Mouse (Mus musculus) kidney, adult 8-10 months (tissue): ENCODE data around the gene Cradd.

Source experiments
- DNase-seq, 2 experiments: peaks; one replicate each; pipeline ENCODE4 v3.0.0; 2022

Cradd gene

GRCm38 (mm10) chr10:95194776-95195175, 129.2 kb downstream of the Cradd start:
- no peak for DNase-seq

- DNase-seq: no peak
Measured at GRCm38 (mm10) chr10:95193875-95194281, 130.1 kb downstream of the Cradd start.

- DNase-seq: peak in 1 of 2 experiments; percentile 18
Measured at GRCm38 (mm10) chr10:95191881-95192280, 132.1 kb downstream of the Cradd start.

GRCm38 (mm10) chr10:95191151-95191655, 132.7 kb downstream of the Cradd start:
- DNase-seq: no peak

GRCm38 (mm10) chr10:95189550-95190211, 134.3 kb downstream of the Cradd start:
- no peak for DNase-seq

GRCm38 (mm10) chr10:95184210-95184609, 139.7 kb downstream of the Cradd start:
- DNase-seq: no peak

- peak; percentile 54 to 68 for DNase-seq
Measured at GRCm38 (mm10) chr10:95183051-95183450, 140.9 kb downstream of the Cradd start.

GRCm38 (mm10) chr10:95182405-95182804, 141.5 kb downstream of the Cradd start:
- no peak for DNase-seq

GRCm38 (mm10) chr10:95181553-95181952, 142.4 kb downstream of the Cradd start:
- no peak for DNase-seq

GRCm38 (mm10) chr10:95180900-95181299, 143.0 kb downstream of the Cradd start:
- no peak for DNase-seq

GRCm38 (mm10) chr10:95180177-95180576, 143.8 kb downstream of the Cradd start:
- no peak for DNase-seq

- no peak for DNase-seq
Measured at GRCm38 (mm10) chr10:95178785-95179184, 145.1 kb downstream of the Cradd start.

GRCm38 (mm10) chr10:95175423-95176120, 148.4 kb downstream of the Cradd start:
- DNase-seq: no peak

GRCm38 (mm10) chr10:95174260-95174659, 149.7 kb downstream of the Cradd start:
- DNase-seq: no peak

- DNase-seq: no peak
Measured at GRCm38 (mm10) chr10:95170721-95171354, 153.1 kb downstream of the Cradd start.

- no peak for DNase-seq
Measured at GRCm38 (mm10) chr10:95164949-95165348, 159.0 kb downstream of the Cradd start.

- peak in 1 of 2 experiments; percentile 34 for DNase-seq
Measured at GRCm38 (mm10) chr10:95162691-95163374, 161.1 kb downstream of the Cradd start.

GRCm38 (mm10) chr10:95159675-95160256, 164.2 kb downstream of the Cradd start:
- no peak for DNase-seq

- no peak for DNase-seq
Measured at GRCm38 (mm10) chr10:95156410-95156809, 167.5 kb downstream of the Cradd start.

GRCm38 (mm10) chr10:95154675-95155074, 169.3 kb downstream of the Cradd start:
- DNase-seq: no peak

- DNase-seq: no peak
Measured at GRCm38 (mm10) chr10:95153224-95153623, 170.7 kb downstream of the Cradd start.

GRCm38 (mm10) chr10:95152503-95152989, 171.4 kb downstream of the Cradd start:
- DNase-seq: peak in 1 of 2 experiments; percentile 57
